Mouse (Mus musculus): ENCODE measurements around the gene Ndrg2. TPM values are rescaled to one million over a fixed set of nuclear protein-coding genes. Genes with fewer than 3 reads are reported as not detected.

Gene Ndrg2
- polyA plus RNA-seq, 1 experiment from 2014 or later = 269 TPM

DNA sequence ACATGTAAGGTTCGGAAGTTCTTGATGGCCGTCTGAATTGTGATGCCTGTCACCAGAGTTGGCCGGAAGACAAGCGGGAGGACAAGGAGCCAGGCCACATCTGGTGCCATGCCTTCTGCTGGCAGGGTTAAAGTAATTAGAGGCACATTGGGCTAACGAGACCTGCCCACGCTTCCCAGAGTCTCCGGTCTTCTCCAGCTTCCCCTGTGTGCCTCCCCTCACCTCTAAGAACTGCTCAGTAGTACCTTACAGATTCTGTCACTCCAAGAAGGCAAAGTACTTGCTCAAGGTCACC, 8.6 kb upstream of the Ndrg2 start, which contains the start of gene Rnase13:
Gene Rnase13 (minus strand): TSS at position 203 of the 295 bp plus-strand sequence.
- no peak within 1 kb of the TSS for H3K9ac ChIP-seq (ENCODE audit: low read length)
- WGBS = 85% methylated on average over 7 of the region's 7 CpGs
- 0 out of 4 replicates have a peak within 1 kb of the TSS, but pooled peaks of 1 of the 2 experiments have one; percentile 44 for H3K27ac ChIP-seq (replicated peaks in 1 of 2; ENCODE audit: control insufficient read depth in 1 of 2, insufficient read depth in 1 of 2, low read depth in 2 of 2, low read length in 2 of 2)
- H3K4me1 ChIP-seq (ENCODE audit: control insufficient read depth in 2 of 2, insufficient read depth in 2 of 2, low read length in 2 of 2) = peaks cover 15 to 21% of the 10 kb centered on the region in 2 experiments
- H3K27me3 ChIP-seq (ENCODE audit: control insufficient read depth, insufficient read depth, low read length) = no peaks in the 10 kb centered on the region
- H3K36me3 ChIP-seq (ENCODE audit: control insufficient read depth, insufficient read depth, low read length) = no peaks in the 10 kb centered on the region
- no peaks in the 10 kb centered on the region for H3K9me3 ChIP-seq (ENCODE audit: control insufficient read depth, low read length)
- H3K4me2 ChIP-seq (ENCODE audit: low read length) = no peak within 1 kb of the TSS
- no peak for ATAC-seq (ENCODE audit: insufficient number of reproducible peaks, insufficient read depth, low FRiP score, low read depth)
- no peak within 1 kb of the TSS for H3K4me3 ChIP-seq (ENCODE audit: control insufficient read depth in 1 of 2, insufficient read depth in 1 of 2, low read depth in 1 of 2, low read length in 2 of 2)

DNA sequence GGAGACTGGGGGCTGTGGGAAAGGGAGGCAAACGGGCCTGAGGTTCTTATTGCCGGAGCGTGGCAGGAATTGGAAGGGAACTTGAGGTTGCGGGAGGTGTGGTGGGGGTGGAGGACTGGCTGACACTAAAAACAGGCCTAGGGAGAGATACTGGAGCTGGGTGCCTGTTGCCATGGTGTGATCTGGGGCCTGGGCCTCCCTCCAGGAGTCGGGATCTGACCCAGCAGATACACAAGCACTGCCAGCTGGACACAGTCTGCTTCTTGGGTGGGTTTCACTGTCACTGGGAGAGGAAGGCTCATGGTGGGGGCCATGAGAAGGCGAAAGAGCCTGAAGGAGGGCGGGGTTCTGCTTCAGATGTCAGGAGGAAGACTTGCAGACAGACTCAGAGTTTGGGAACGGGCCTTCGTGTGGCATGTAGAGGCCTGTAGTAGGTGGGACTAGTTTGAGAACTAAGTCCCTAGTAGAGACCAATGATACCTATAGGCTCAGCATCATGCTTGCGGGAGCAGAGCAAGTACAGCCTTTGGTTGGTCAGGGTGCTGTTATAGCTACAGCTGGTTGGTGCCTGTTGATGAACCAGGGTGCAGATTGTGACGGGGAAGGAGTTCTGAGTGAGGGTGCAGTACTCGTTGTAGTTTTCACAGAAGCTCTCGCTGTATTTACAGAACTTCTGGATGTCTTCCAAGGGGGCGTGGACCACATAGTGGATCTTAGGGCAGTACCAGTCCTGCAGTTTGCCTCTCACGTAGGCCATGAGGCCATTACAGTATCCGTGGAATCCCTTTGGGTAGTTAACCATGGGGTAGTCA, 8.0 kb upstream of the Ndrg2 start:
- ATAC-seq (ENCODE audit: insufficient number of reproducible peaks, insufficient read depth, low FRiP score, low read depth) = 0 out of 2 replicates have a peak, but pooled peaks have one; percentile 47

DNA sequence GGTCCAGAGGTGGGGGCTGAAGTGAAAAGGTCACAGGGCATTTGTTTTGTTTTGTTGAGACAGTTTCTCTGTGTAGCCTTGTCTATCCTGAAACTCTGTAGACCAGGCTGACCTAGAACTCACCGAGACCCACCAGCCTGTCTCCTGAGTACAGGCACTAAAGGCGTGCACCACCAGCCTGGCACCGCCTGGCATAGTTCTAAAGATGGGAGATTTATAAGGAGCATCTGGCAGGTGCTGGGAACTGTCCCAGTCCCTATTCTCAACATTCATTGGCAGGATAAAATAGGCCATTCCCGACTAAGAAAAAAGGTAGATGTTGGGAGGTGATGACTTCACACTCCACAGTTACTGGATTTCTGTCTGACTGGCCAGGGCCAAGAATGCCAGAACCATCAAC, 5.0 kb upstream of the Ndrg2 start:
- H3K4me1 ChIP-seq (ENCODE audit: control insufficient read depth in 2 of 2, insufficient read depth in 2 of 2, low read length in 2 of 2) = peaks cover 30 to 31% of the 10 kb centered on the region in 2 experiments
- no peak overlapping the region for H3K9ac ChIP-seq (ENCODE audit: low read length)
- no peak overlapping the region for H3K27ac ChIP-seq (replicated peaks in 1 of 2; ENCODE audit: control insufficient read depth in 1 of 2, insufficient read depth in 1 of 2, low read depth in 2 of 2, low read length in 2 of 2)
- no peak overlapping the region for H3K4me2 ChIP-seq (ENCODE audit: low read length)
- H3K36me3 ChIP-seq (ENCODE audit: control insufficient read depth, insufficient read depth, low read length) = no peaks in the 10 kb centered on the region
- H3K9me3 ChIP-seq (ENCODE audit: control insufficient read depth, low read length) = no peaks in the 10 kb centered on the region
- no peaks in the 10 kb centered on the region for H3K27me3 ChIP-seq (ENCODE audit: control insufficient read depth, insufficient read depth, low read length)
- no peak for ATAC-seq (ENCODE audit: insufficient number of reproducible peaks, insufficient read depth, low FRiP score, low read depth)
- no peak overlapping the region for H3K4me3 ChIP-seq (ENCODE audit: control insufficient read depth in 1 of 2, insufficient read depth in 1 of 2, low read depth in 1 of 2, low read length in 2 of 2)
- WGBS = 79% methylated on average over 4 of the region's 4 CpGs

More for the DNA sequence above, 8.0 kb upstream of the Ndrg2 start:
- Histone ChIP-seq H3K9me3 (ENCODE audit: control insufficient read depth, low read length) (no peaks in the 10 kb centered on the region), H3K4me2 (ENCODE audit: low read length) (no peak overlapping the region), H3K27me3 (ENCODE audit: control insufficient read depth, insufficient read depth, low read length) (no peaks in the 10 kb centered on the region), H3K4me3 (ENCODE audit: control insufficient read depth in 1 of 2, insufficient read depth in 1 of 2, low read depth in 1 of 2, low read length in 2 of 2) (no peak overlapping the region), H3K9ac (ENCODE audit: low read length) (no peak overlapping the region), H3K4me1 (ENCODE audit: control insufficient read depth in 2 of 2, insufficient read depth in 2 of 2, low read length in 2 of 2) (peaks cover 15 to 21% of the 10 kb centered on the region in 2 experiments), H3K27ac (replicated peaks in 1 of 2; ENCODE audit: control insufficient read depth in 1 of 2, insufficient read depth in 1 of 2, low read depth in 2 of 2, low read length in 2 of 2) (0 out of 4 replicates have a peak overlapping the region, but pooled peaks of 1 of the 2 experiments have one; percentile 44), H3K36me3 (ENCODE audit: control insufficient read depth, insufficient read depth, low read length) (no peaks in the 10 kb centered on the region)
- 61% methylated on average over 16 of the region's 16 CpGs for WGBS

DNA sequence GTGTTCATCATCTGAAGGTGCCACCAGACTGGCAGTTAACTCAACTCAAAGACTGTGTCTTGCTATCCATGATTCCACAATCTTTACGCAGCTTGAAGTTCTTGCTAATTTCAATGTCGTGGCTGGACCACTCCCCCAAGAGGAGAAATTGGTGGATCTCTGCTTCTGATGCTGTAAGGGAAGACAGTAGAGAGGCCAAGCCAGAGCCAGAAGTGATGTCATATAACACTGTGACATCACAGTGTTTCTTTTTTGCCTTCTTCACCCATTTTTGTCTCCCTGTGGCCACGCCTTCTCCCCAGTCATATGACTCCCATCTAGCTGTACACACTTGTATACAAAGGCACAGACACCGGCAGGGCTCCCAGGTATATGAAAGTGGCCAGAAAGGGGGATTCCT, 4.2 kb upstream of the Ndrg2 start, which contains the start of gene Tppp2:
Gene Tppp2 (plus strand): TSS at position 301 of the 400 bp plus-strand sequence.
- H3K27ac ChIP-seq (replicated peaks in 1 of 2; ENCODE audit: control insufficient read depth in 1 of 2, insufficient read depth in 1 of 2, low read depth in 2 of 2, low read length in 2 of 2) = no peak within 1 kb of the TSS
- 82% methylated on average over 4 of the region's 4 CpGs for WGBS

GRCm38 (mm10) chr14:51916539-51916938, 2.6 kb upstream of the Ndrg2 start:
- Histone ChIP-seq H3K9ac (ENCODE audit: low read length) (no peak overlapping the region), H3K4me3 (ENCODE audit: control insufficient read depth in 1 of 2, insufficient read depth in 1 of 2, low read depth in 1 of 2, low read length in 2 of 2) (no peak overlapping the region), H3K4me1 (ENCODE audit: control insufficient read depth in 2 of 2, insufficient read depth in 2 of 2, low read length in 2 of 2) (peaks cover 15 to 25% of the 10 kb centered on the region in 2 experiments), H3K27ac (replicated peaks in 1 of 2; ENCODE audit: control insufficient read depth in 1 of 2, insufficient read depth in 1 of 2, low read depth in 2 of 2, low read length in 2 of 2) (no peak overlapping the region), H3K27me3 (ENCODE audit: control insufficient read depth, insufficient read depth, low read length) (no peaks in the 10 kb centered on the region; the same call in 1 of the 2 replicates), H3K9me3 (ENCODE audit: control insufficient read depth, low read length) (no peaks in the 10 kb centered on the region), H3K4me2 (ENCODE audit: low read length) (no peak overlapping the region), H3K36me3 (ENCODE audit: control insufficient read depth, insufficient read depth, low read length) (no peaks in the 10 kb centered on the region)
- ATAC-seq (ENCODE audit: insufficient number of reproducible peaks, insufficient read depth, low FRiP score, low read depth) = no peak
- 90% methylated on average over 4 of the region's 4 CpGs for WGBS

More for the DNA sequence above, 4.2 kb upstream of the Ndrg2 start, which contains the start of gene Tppp2:
- no peak within 1 kb of the TSS for H3K9ac ChIP-seq (ENCODE audit: low read length)
- no peaks in the 10 kb centered on the region for H3K9me3 ChIP-seq (ENCODE audit: control insufficient read depth, low read length)
- H3K4me3 ChIP-seq (ENCODE audit: control insufficient read depth in 1 of 2, insufficient read depth in 1 of 2, low read depth in 1 of 2, low read length in 2 of 2) = no peak within 1 kb of the TSS
- H3K4me1 ChIP-seq (ENCODE audit: control insufficient read depth in 2 of 2, insufficient read depth in 2 of 2, low read length in 2 of 2) = peaks cover 27 to 32% of the 10 kb centered on the region in 2 experiments
- no peak within 1 kb of the TSS for H3K4me2 ChIP-seq (ENCODE audit: low read length)
- no peaks in the 10 kb centered on the region for H3K27me3 ChIP-seq (ENCODE audit: control insufficient read depth, insufficient read depth, low read length)
- no peak for ATAC-seq (ENCODE audit: insufficient number of reproducible peaks, insufficient read depth, low FRiP score, low read depth)
- no peaks in the 10 kb centered on the region for H3K36me3 ChIP-seq (ENCODE audit: control insufficient read depth, insufficient read depth, low read length)

DNA sequence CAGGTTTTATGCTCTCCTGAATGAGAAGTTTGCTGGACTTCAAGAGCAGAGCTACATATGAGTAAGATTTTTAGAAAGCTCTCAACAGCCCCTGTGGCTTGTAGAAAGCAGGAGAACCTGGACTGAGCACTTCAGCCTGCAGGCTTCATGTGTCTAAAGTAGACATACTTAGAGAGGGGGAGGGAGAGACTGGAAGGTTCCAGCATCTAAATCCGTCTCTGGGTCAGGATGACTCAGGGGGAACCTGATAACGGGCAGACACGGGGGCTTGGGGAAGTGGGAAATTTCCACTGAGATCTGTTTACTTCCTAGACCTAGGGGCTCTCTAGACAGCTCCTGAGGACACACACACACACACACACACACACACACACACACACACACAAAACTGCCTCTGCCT, 1.1 kb upstream of the Ndrg2 start:
- Histone ChIP-seq H3K9me3 (ENCODE audit: control insufficient read depth, low read length) (no peaks in the 10 kb centered on the region), H3K27me3 (ENCODE audit: control insufficient read depth, insufficient read depth, low read length) (no peaks in the 10 kb centered on the region; the same call in 1 of the 2 replicates), H3K27ac (replicated peaks in 1 of 2; ENCODE audit: control insufficient read depth in 1 of 2, insufficient read depth in 1 of 2, low read depth in 2 of 2, low read length in 2 of 2) (peak overlapping the region; percentile 92 to 96), H3K4me2 (ENCODE audit: low read length) (peak overlapping the region; percentile 98), H3K36me3 (ENCODE audit: control insufficient read depth, insufficient read depth, low read length) (peaks cover 13% of the 10 kb centered on the region), H3K9ac (ENCODE audit: low read length) (peak overlapping the region; percentile 22; the same call in 1 of the 2 replicates), H3K4me1 (ENCODE audit: control insufficient read depth in 2 of 2, insufficient read depth in 2 of 2, low read length in 2 of 2) (peaks cover 13 to 24% of the 10 kb centered on the region in 2 experiments), H3K4me3 (ENCODE audit: control insufficient read depth in 1 of 2, insufficient read depth in 1 of 2, low read depth in 1 of 2, low read length in 2 of 2) (no peak overlapping the region)
- WGBS = 2% methylated on average over 3 of the region's 3 CpGs
- no peak for ATAC-seq (ENCODE audit: insufficient number of reproducible peaks, insufficient read depth, low FRiP score, low read depth)

DNA sequence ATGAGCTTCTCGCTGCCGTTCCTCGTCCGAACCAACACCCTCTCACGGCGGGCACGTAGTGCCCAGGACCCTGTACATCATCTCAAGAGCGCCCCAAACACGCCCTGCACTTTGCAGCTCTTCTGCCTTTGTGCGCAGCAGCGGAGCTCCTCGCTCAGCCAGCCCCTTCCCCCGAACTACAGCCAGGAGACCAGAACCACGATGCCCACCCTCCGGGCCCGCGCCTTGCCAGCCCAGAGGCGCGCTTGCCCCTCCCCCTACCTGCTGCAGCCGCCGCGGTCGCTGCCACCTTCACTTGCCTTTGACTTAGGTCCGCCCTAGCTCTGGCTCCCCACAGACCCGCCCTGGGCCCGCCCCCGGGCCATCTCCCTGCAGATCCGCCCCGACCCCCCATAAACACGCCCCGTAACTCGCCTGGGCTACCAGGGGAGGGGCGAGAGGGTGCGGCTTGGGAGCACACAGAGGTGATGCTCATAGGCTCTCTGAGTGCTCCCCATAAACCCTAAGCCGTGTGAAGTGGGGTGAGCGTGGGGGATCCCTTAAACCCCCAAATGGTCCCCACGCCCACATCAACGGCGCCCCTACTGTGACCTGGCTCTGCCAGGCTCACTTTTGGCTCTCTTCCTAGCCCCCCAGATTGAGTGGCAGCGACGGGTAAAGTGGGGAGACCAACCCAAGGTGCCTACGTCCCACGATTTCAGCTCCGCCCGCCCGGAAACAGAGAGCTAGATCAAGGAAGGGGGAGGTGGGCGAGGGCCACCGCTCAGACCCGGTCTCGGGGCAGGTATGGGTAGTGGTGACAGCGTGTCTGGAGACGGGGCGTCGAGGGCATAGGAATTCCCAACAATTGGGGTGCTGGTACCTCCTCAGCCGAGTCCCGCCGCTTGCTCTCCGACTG, 647 bp downstream of the Ndrg2 start:
- ATAC-seq (ENCODE audit: insufficient number of reproducible peaks, insufficient read depth, low FRiP score, low read depth) = peak; percentile 84
- Histone ChIP-seq H3K27ac (replicated peaks in 1 of 2; ENCODE audit: control insufficient read depth in 1 of 2, insufficient read depth in 1 of 2, low read depth in 2 of 2, low read length in 2 of 2) (peak overlapping the region; percentile 96 to 97), H3K9me3 (ENCODE audit: control insufficient read depth, low read length) (no peaks in the 10 kb centered on the region), H3K9ac (ENCODE audit: low read length) (peak overlapping the region; percentile 91), H3K4me3 (ENCODE audit: control insufficient read depth in 1 of 2, insufficient read depth in 1 of 2, low read depth in 1 of 2, low read length in 2 of 2) (peak overlapping the region; percentile 63 to 82), H3K4me1 (ENCODE audit: control insufficient read depth in 2 of 2, insufficient read depth in 2 of 2, low read length in 2 of 2) (peaks cover 13 to 24% of the 10 kb centered on the region in 2 experiments), H3K27me3 (ENCODE audit: control insufficient read depth, insufficient read depth, low read length) (no peaks in the 10 kb centered on the region; the same call in 1 of the 2 replicates), H3K4me2 (ENCODE audit: low read length) (peak overlapping the region; percentile 98), H3K36me3 (ENCODE audit: control insufficient read depth, insufficient read depth, low read length) (peaks cover 30% of the 10 kb centered on the region)
- WGBS = under 1% methylated on average over 58 of the region's 58 CpGs

All from heart, embryonic 14.5 days (tissue).